Mouse (Mus musculus): ENCODE results near the gene Sp110. TPM values are rescaled to one million over a fixed set of nuclear protein-coding genes. Genes with fewer than 3 reads are reported as not detected.
"Not testable (repeated sequence)": the region's sequence is repeated elsewhere in the genome, so short reads cannot be mapped to it uniquely, and the experiment has no call there.

Gene Sp110
- polyA plus RNA-seq, 1 experiment from 2014 or later = 0.33 TPM

DNA sequence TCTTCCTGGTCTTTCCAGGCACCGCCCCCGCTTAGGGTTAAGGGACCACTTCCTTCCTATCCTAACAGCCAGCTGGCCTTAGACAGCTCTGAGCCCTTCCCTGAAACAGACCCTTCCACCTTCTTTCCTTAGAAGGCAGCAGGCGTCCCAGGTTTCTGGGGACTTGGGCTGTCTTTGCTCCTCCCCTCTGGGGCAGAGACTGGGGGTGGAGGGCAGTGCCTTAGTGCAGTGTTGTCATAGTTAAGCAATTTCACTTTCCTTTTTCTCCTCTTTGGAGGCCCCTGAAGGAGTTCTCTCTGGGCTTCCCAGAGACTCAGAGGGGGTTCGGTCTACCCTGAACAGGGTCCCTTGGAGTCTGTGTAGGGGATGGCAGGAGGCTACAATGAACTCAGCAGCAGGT, 2.2 kb upstream of the Sp110 start:
- H3K9ac ChIP-seq (replicated peaks; ENCODE audit: low read depth, low read length); H3K4me3 ChIP-seq (replicated peaks; ENCODE audit: low read length); H3K27ac ChIP-seq (ENCODE audit: low read length); ATAC-seq; H3K4me1 ChIP-seq (replicated peaks; ENCODE audit: control insufficient read depth, insufficient read depth, low read length); H3K9me3 ChIP-seq (ENCODE audit: control insufficient read depth, low read length); H3K4me2 ChIP-seq (ENCODE audit: low read length); H3K27me3 ChIP-seq (replicated peaks; ENCODE audit: control insufficient read depth, insufficient read depth, low read length); H3K36me3 ChIP-seq (ENCODE audit: control insufficient read depth, insufficient read depth): not testable (repeated sequence)
- 64% methylated on average over 4 of the region's 4 CpGs for WGBS

DNA sequence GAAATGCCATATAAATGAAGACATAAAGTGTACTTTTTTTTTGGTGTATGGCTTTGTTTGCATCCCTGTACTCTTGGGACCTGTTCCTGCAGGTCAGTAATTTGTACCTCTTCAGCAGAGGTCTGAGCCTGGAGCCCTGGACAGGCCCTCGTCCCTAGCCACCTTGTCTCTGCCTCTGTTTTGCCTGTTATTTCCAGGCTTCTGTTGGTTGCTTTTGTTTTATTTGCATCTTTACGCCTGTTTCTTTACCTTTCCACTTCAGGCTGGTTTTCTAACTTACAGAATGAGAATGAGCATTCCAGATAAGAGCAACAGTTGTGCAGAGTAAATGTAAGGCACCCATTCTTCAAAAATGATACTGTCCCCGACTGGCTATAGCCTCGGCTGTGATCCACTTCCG, 1.5 kb upstream of the Sp110 start, which contains the start of gene Sp140:
Gene Sp140 (plus strand): TSS at position 301 of the 400 bp plus-strand sequence.
- H3K36me3 ChIP-seq (ENCODE audit: control insufficient read depth, insufficient read depth); H3K4me1 ChIP-seq (replicated peaks; ENCODE audit: control insufficient read depth, insufficient read depth, low read length); H3K9ac ChIP-seq (replicated peaks; ENCODE audit: low read depth, low read length); H3K27me3 ChIP-seq (replicated peaks; ENCODE audit: control insufficient read depth, insufficient read depth, low read length); H3K4me2 ChIP-seq (ENCODE audit: low read length); ATAC-seq; H3K9me3 ChIP-seq (ENCODE audit: control insufficient read depth, low read length); H3K27ac ChIP-seq (ENCODE audit: low read length); H3K4me3 ChIP-seq (replicated peaks; ENCODE audit: low read length): not testable (repeated sequence)
- no CpG with 5 or more reads among the region's 5 CpGs for WGBS

DNA sequence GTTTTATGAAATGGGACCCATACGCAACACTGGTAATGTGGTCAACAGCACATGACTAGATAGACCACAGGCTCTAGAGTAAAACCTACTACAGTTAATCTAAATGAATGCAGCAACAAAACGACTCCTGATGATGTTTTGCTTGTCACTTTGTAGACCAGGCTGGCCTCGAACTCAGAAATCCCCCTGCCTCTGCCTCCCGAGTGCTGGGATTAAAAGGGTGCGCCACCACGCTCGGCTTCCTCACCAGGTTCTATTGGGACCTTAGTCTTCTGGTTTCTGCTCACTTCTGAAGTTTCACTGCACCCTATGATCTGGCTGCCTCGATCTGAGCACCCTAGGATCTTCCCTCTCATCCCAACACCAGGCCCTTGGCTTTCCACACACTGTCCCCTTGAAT, 6.1 kb downstream of the Sp110 start:
- H3K4me1 ChIP-seq (replicated peaks; ENCODE audit: control insufficient read depth, insufficient read depth, low read length); H3K36me3 ChIP-seq (ENCODE audit: control insufficient read depth, insufficient read depth); H3K9me3 ChIP-seq (ENCODE audit: control insufficient read depth, low read length); ATAC-seq; H3K4me2 ChIP-seq (ENCODE audit: low read length); H3K27ac ChIP-seq (ENCODE audit: low read length); H3K4me3 ChIP-seq (replicated peaks; ENCODE audit: low read length); H3K27me3 ChIP-seq (replicated peaks; ENCODE audit: control insufficient read depth, insufficient read depth, low read length); H3K9ac ChIP-seq (replicated peaks; ENCODE audit: low read depth, low read length): not testable (repeated sequence)
- 82% methylated on average over 8 of the region's 8 CpGs for WGBS

DNA sequence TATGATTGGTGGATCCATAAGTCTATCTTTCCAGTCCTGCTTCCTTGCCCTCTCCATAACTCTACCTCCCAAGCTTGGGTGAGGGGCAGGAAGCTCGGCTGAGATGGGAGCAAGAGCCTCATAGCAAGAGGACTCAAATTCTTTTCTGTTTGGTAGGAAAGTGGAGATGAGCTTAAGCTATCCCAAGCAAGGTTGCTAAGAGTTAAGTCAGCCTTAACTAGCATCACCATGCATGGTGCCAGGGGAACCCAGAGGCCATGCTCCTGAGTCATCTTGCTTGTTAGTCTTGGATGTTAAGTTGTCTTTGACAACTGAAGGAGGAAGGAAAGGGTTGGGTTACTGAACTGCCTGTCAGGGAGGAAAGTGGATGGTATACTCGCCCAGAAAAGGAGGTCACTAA, 9.9 kb downstream of the Sp110 start:
- H3K27ac ChIP-seq (ENCODE audit: low read length); H3K36me3 ChIP-seq (ENCODE audit: control insufficient read depth, insufficient read depth); H3K9me3 ChIP-seq (ENCODE audit: control insufficient read depth, low read length); ATAC-seq; H3K4me3 ChIP-seq (replicated peaks; ENCODE audit: low read length); H3K4me1 ChIP-seq (replicated peaks; ENCODE audit: control insufficient read depth, insufficient read depth, low read length); H3K4me2 ChIP-seq (ENCODE audit: low read length); H3K27me3 ChIP-seq (replicated peaks; ENCODE audit: control insufficient read depth, insufficient read depth, low read length); H3K9ac ChIP-seq (replicated peaks; ENCODE audit: low read depth, low read length): not testable (repeated sequence)
- WGBS = 94% methylated on average over 1 of the region's 2 CpGs

DNA sequence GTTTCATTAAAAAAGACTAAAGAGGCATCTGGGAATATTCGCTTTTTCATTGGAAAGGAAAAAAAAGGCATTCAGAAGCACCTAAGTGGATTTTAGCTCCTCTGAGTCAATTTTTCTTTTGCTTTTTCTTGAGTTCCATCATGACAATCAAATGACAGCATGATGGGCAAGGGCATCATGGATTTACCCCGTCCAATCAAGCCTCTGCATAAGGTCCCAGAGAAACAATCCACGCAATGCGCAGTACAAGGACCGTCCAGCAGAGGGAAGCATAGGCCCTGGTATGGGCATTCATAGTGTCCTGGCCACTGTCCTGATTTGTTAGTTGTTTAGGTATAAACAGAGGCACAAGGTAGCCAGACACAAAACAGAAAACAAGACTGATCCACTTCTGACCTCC, 17.1 kb downstream of the Sp110 start:
- not testable (repeated sequence) for H3K9me3 ChIP-seq (ENCODE audit: control insufficient read depth, low read length); H3K27ac ChIP-seq (ENCODE audit: low read length); H3K36me3 ChIP-seq (ENCODE audit: control insufficient read depth, insufficient read depth); ATAC-seq; H3K27me3 ChIP-seq (replicated peaks; ENCODE audit: control insufficient read depth, insufficient read depth, low read length); H3K9ac ChIP-seq (replicated peaks; ENCODE audit: low read depth, low read length); H3K4me2 ChIP-seq (ENCODE audit: low read length); H3K4me1 ChIP-seq (replicated peaks; ENCODE audit: control insufficient read depth, insufficient read depth, low read length); H3K4me3 ChIP-seq (replicated peaks; ENCODE audit: low read length)
- WGBS = 28% methylated on average over 5 of the region's 5 CpGs

DNA sequence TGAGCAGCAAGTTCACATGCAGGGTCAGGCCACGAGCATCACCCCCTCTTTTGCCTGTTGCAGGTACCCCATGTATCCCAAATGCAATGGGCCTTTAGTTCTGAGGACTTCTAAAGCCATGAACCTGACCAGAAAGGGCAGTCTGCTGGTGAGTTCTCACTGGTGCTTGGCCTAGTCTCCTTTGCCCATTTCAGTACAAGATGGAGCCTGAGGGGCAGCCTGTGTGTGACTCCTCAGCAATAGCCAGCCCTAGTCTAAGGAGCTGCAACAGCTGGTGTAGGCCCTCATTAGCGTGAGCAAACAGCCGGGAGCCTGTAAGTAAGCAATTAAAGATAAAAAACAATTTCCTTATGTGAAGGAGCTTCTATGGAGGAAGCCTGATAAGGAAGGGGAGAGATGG, 18.0 kb downstream of the Sp110 start:
- H3K27me3 ChIP-seq (replicated peaks; ENCODE audit: control insufficient read depth, insufficient read depth, low read length); H3K9me3 ChIP-seq (ENCODE audit: control insufficient read depth, low read length); H3K4me2 ChIP-seq (ENCODE audit: low read length); ATAC-seq; H3K9ac ChIP-seq (replicated peaks; ENCODE audit: low read depth, low read length); H3K27ac ChIP-seq (ENCODE audit: low read length); H3K36me3 ChIP-seq (ENCODE audit: control insufficient read depth, insufficient read depth); H3K4me3 ChIP-seq (replicated peaks; ENCODE audit: low read length); H3K4me1 ChIP-seq (replicated peaks; ENCODE audit: control insufficient read depth, insufficient read depth, low read length): not testable (repeated sequence)
- 66% methylated on average over 3 of the region's 3 CpGs for WGBS

DNA sequence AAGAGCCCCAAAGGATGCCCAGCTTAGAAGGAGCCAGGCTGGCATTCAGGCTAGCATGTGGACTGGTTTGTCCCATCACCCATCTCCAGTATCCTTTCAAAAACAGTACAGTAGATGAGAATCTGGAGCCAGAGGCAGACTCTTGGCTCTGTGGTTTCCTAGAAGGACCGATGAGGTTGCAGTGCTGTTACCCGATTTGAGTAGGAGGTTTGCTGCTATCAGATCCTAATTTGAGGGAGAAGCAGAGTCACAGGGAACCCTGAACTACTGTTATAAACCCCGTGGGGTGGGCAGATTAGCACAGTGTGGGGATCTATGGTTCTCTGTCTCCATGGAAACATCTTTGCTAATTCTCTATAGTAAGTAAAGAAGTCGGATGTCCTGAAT, 18.5 kb downstream of the Sp110 start:
- H3K9me3 ChIP-seq (ENCODE audit: control insufficient read depth, low read length); H3K27me3 ChIP-seq (replicated peaks; ENCODE audit: control insufficient read depth, insufficient read depth, low read length); H3K4me3 ChIP-seq (replicated peaks; ENCODE audit: low read length); H3K4me2 ChIP-seq (ENCODE audit: low read length); H3K36me3 ChIP-seq (ENCODE audit: control insufficient read depth, insufficient read depth); H3K4me1 ChIP-seq (replicated peaks; ENCODE audit: control insufficient read depth, insufficient read depth, low read length); H3K9ac ChIP-seq (replicated peaks; ENCODE audit: low read depth, low read length); H3K27ac ChIP-seq (ENCODE audit: low read length); ATAC-seq: not testable (repeated sequence)
- WGBS = 84% methylated on average over 2 of the region's 4 CpGs

DNA sequence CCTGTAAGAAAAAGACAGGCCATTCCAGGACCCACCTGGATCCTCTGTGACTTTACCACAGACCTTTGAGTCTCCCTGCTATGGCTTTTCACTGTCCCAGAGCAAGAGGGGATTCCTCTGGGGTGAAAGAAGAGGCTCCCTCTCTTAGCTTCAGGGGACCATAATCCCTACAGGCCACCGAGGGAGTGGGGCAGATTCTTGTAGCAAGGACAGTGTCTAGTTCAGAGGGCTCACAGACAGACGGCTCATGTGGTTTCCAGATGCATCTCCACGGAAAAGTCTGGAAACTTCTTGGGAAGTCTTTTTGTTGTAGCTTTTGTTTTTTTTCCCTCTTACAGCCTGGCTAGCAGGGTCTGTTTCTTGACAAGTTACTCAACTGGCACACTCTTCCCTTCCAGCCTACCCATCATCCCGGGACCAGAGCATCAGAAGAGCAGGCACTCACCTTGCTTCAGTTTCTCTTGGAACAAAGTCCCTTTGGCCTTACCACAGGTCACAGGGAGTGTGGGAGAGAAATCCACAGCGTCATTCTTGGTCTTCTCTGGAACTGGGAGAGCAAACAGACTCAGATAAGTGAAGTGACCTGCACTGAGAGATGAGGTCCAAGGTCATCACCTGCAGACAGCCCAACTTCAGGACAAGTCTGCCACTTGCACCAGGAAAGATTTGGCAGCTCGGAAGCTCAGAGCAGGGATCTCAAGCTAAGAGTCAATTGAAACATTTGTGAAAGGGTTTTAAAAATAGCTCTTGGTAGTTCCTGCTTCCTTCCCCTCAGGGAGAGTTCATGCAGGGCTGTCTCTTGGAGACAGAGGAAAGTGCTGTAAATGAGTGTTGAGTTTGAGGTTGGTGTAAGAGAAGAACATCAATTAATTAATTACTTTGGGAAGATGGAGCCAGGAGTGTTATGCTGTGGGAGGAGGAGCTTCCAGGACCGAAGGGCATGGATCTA, 19.1 kb downstream of the Sp110 start:
- WGBS = 81% methylated on average over 6 of the region's 7 CpGs
- not testable (repeated sequence) for ATAC-seq

DNA sequence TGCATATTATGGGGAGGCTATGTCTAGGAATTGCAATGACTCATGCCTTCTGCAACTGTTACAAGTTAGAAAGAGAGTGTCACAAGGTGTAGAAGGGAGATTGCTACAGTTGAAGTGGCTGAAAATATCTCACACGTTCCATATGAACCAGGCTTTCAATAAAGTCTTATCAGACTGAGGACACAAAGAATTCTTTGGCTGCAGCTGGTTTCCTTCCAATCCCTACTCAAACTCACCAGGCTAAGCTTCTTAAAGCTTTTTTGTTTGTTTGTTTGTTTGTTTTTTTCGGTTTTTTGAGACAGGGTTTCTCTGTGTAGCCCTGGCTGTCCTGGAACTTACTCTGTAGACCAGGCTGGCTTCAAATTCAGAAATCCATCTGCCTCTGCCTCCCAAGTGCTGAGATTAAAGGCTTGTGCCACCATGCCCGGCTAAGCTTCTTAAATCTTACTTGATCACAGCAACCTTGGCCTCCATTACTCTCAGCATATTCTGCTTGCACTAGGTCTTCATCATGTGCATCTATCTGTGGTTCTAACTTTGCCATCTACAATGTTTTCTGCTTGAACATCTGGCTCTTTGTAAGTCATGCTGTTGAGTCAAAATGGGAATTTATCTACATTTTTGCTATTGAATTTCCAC, 20.1 kb downstream of the Sp110 start:
- not testable (repeated sequence) for H3K9ac ChIP-seq (replicated peaks; ENCODE audit: low read depth, low read length); ATAC-seq; H3K36me3 ChIP-seq (ENCODE audit: control insufficient read depth, insufficient read depth); H3K27me3 ChIP-seq (replicated peaks; ENCODE audit: control insufficient read depth, insufficient read depth, low read length); H3K4me2 ChIP-seq (ENCODE audit: low read length); H3K4me3 ChIP-seq (replicated peaks; ENCODE audit: low read length); H3K9me3 ChIP-seq (ENCODE audit: control insufficient read depth, low read length); H3K27ac ChIP-seq (ENCODE audit: low read length); H3K4me1 ChIP-seq (replicated peaks; ENCODE audit: control insufficient read depth, insufficient read depth, low read length)
- 71% methylated on average over 3 of the region's 3 CpGs for WGBS

More for the DNA sequence above, 19.1 kb downstream of the Sp110 start:
- H3K4me2 ChIP-seq (ENCODE audit: low read length); H3K36me3 ChIP-seq (ENCODE audit: control insufficient read depth, insufficient read depth); H3K9me3 ChIP-seq (ENCODE audit: control insufficient read depth, low read length); H3K27ac ChIP-seq (ENCODE audit: low read length); H3K4me1 ChIP-seq (replicated peaks; ENCODE audit: control insufficient read depth, insufficient read depth, low read length); H3K4me3 ChIP-seq (replicated peaks; ENCODE audit: low read length); H3K9ac ChIP-seq (replicated peaks; ENCODE audit: low read depth, low read length); H3K27me3 ChIP-seq (replicated peaks; ENCODE audit: control insufficient read depth, insufficient read depth, low read length): not testable (repeated sequence)

All from forebrain, embryonic 16.5 days (tissue).